In the genomic region with DNA sequence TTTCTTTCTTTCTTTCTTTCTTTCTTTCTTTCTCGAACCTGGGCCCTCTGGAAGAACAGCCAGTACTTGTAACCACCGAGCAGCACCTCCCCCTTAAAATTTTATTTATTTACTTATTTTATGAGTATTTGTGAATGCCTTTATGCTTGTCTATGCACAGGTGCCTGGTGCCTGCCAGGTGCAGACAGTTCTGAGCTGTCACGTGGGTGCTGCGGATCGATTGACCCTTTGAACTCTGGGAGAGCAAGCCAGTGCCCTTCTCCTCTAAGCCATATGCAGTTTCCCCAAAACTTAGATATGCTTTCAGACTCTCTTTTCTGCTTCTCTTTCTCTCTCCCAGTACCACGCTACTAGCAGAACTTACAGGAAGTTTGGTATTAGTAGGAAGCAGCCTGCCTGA, we compare ENCODE assay signal across 29 mouse cellular contexts. TPM values are rescaled to one million over a fixed set of nuclear protein-coding genes. Genes with fewer than 3 reads are reported as not detected.
DNase-seq lines count a peak whose midpoint lies in the region; ATAC-seq and TF ChIP-seq lines count a peak whose summit lies in the region.
"Had no signal": no experiment of that assay in that cellular context is flagged by ENCODE, and none has a peak within 500 bp of the region (broad histone marks: within the 10 kb centered on the region; RNA-seq: fewer than 3 reads in every experiment).

No protein-coding gene starts in this region.

- no peak overlapping the region for H3K4me2 ChIP-seq in intestine, postnatal 0 days (replicated peaks; ENCODE audit: low read depth)
- H3K4me2 ChIP-seq: embryonic facial prominence, embryonic 13.5 days; heart, embryonic 11.5 days; limb, embryonic 12.5 days; lung, embryonic 15.5 days; midbrain, embryonic 12.5 days; neural tube, embryonic 13.5 days had no signal

- no peaks in the 10 kb centered on the region for H3K36me3 ChIP-seq in intestine, postnatal 0 days (ENCODE audit: control insufficient read depth, insufficient read depth)
- H3K36me3 ChIP-seq: embryonic facial prominence, embryonic 13.5 days; limb, embryonic 12.5 days; lung, embryonic 15.5 days; midbrain, embryonic 12.5 days; neural tube, embryonic 13.5 days had no signal

- H3K9ac ChIP-seq in intestine, postnatal 0 days (ENCODE audit: low read depth, low read length) = no peak overlapping the region
- H3K9ac ChIP-seq: embryonic facial prominence, embryonic 13.5 days; forebrain, postnatal 0 days; limb, embryonic 12.5 days; liver, embryonic 14.5 days; lung, embryonic 15.5 days; midbrain, embryonic 12.5 days; neural tube, embryonic 13.5 days had no signal

- no peak overlapping the region for H3K4me3 ChIP-seq in bone marrow macrophage, adult 2 months (ENCODE audit: insufficient read depth, low read length)
- H3K4me3 ChIP-seq in intestine, postnatal 0 days (ENCODE audit: low read depth, low read length) = no peak overlapping the region
- H3K4me3 ChIP-seq: embryonic facial prominence, embryonic 13.5 days; erythroblast, embryonic 14.5 days; left cerebral cortex, adult 2 months; limb, embryonic 12.5 days; lung, embryonic 15.5 days; megakaryocyte, embryonic 14.5 days; midbrain, embryonic 12.5 days; myocyte; neural tube, embryonic 13.5 days had no signal

- H3K4me1 ChIP-seq in bone marrow macrophage, adult 2 months (ENCODE audit: control insufficient read depth, insufficient read depth, low read length) = peaks cover 3% of the 10 kb centered on the region
- H3K4me1 ChIP-seq in intestine, postnatal 0 days (replicated peaks; ENCODE audit: control insufficient read depth, insufficient read depth, low read length) = 0 out of 2 replicates have a peak, but pooled peaks cover 3% of the 10 kb centered on the region
- H3K4me1 ChIP-seq: embryonic facial prominence, embryonic 13.5 days; limb, embryonic 12.5 days; lung, embryonic 15.5 days; midbrain, embryonic 12.5 days; neural tube, embryonic 13.5 days had no signal

- intact Hi-C loops in heart, postnatal 14 days (cut with DNase I) = loop anchor here (10.0 kb wide), 1 partner anchor 124 kb away; the partner anchor contains the start of gene Klhl20

- TF ChIP-seq CTCF in bone marrow macrophage, adult 2 months (IDR thresholded peaks at IDR 0.05; ENCODE audit: low read depth, low read length) = no peak
- TF ChIP-seq CTCF in intestine, postnatal 0 days (IDR thresholded peaks at IDR 0.05; ENCODE audit: low read depth) = no peak

- peak; percentile 58 for DNase-seq in A20 (ENCODE audit: low read depth, low spot score)
- no peak for DNase-seq in urinary bladder, adult 2 months (ENCODE audit: low spot score)
- no peak for DNase-seq in heart, postnatal 14 days
- no peak for DNase-seq in layer of hippocampus, postnatal 10 days (ENCODE audit: low spot score in 2 of 2)
- DNase-seq: adrenal gland, adult 2 months; B cell, adult 2 months; cerebellum, adult 8-10 months; cerebellum, postnatal 25 days; forebrain, postnatal 0 days; gastrocnemius, postnatal 10 days; kidney, postnatal 14 days; right cerebral cortex, postnatal 4 days; thymus, adult 2 months had no signal

- no peaks in the 10 kb centered on the region for H3K27me3 ChIP-seq in intestine, postnatal 0 days (replicated peaks; ENCODE audit: control insufficient read depth, insufficient read depth, low read length)
- H3K27me3 ChIP-seq: embryonic facial prominence, embryonic 13.5 days; limb, embryonic 12.5 days; lung, embryonic 15.5 days; megakaryocyte, embryonic 14.5 days; midbrain, embryonic 12.5 days; neural tube, embryonic 13.5 days had no signal

- peak; percentile 74 for ATAC-seq in intestine, postnatal 0 days
- ATAC-seq in megakaryocyte, adult 5-6 weeks (ENCODE audit: poor library complexity, severe bottlenecking) = peak; percentile 59
- ATAC-seq: activated CD4-positive, CD25-positive, alpha-beta regulatory T cell, adult 4 months; forebrain, postnatal 0 days; hindbrain, embryonic 16.5 days had no signal

- 31% methylated on average over 5 of the region's 6 CpGs for WGBS in intestine, postnatal 0 days

- peak overlapping the region; percentile 50 for H3K27ac ChIP-seq in bone marrow macrophage, adult 2 months (ENCODE audit: insufficient read depth, low read depth, low read length)
- no peak overlapping the region for H3K27ac ChIP-seq in intestine, postnatal 0 days (ENCODE audit: low read depth, low read length)
- H3K27ac ChIP-seq: embryonic facial prominence, embryonic 13.5 days; left cerebral cortex, adult 2 months; limb, embryonic 12.5 days; liver, embryonic 14.5 days; lung, embryonic 15.5 days; midbrain, embryonic 12.5 days; neural tube, embryonic 13.5 days had no signal

- TF ChIP-seq POLR2A in bone marrow macrophage, adult 2 months (IDR thresholded peaks at IDR 0.05; ENCODE audit: borderline replicate concordance, low read depth, low read length) = no peak

- H3K9me3 ChIP-seq in intestine, postnatal 0 days (ENCODE audit: control insufficient read depth) = no peaks in the 10 kb centered on the region
- H3K9me3 ChIP-seq: embryonic facial prominence, embryonic 13.5 days; limb, embryonic 12.5 days; lung, embryonic 15.5 days; megakaryocyte, embryonic 14.5 days; midbrain, embryonic 12.5 days; neural tube, embryonic 13.5 days had no signal

RNA-seq across cellular contexts. Expression of gene Prdx6, which starts 8.1 kb away (rescaled TPM):
- 69.5 and 73.7 TPM in 2 replicates for polyA plus RNA-seq in bone marrow macrophage, adult 2 months (2012; ENCODE audit: insufficient read depth, insufficient read length, missing spikeins)
- 373 and 385 TPM in 2 replicates for polyA plus RNA-seq in intestine, postnatal 0 days (2015; fragmentation: Nextera tagmentation; extraction: Ambion mirVana)
- 161 and 201 TPM in 2 replicates for total RNA-seq in megakaryocyte, adult 5-6 weeks (2015)
- 213 and 226 TPM in 2 replicates for total RNA-seq in megakaryocyte, adult 5-6 weeks (2017)
- 171 and 185 TPM in 2 replicates for polyA plus RNA-seq in urinary bladder, adult 2 months (2012; rRNA removed)
- total RNA-seq in heart, postnatal 14 days (2021) = 100 to 1,000 TPM; 208 to 228 TPM
- total RNA-seq in layer of hippocampus, postnatal 10 days (2021) = 100 to 1,000 TPM; 214 to 229 TPM
